Mouse (Mus musculus) liver, embryonic 15.5 days (tissue): ENCODE results near the gene Zfp574. TPM values are rescaled to one million over a fixed set of nuclear protein-coding genes. Genes with fewer than 3 reads are reported as not detected.

ENCODE experiments used
- ATAC-seq: fragments of 200-750 bp; cut with Nextera tagmentation; 2 replicates; pipeline ENCODE4 v1.8.0; 2017; ENCODE audit warnings: moderate number of reproducible peaks, mild to moderate bottlenecking, moderate library complexity; ENCODE audit not compliant: insufficient read depth
- H3K27ac ChIP-seq: fragments of 300-500 bp; sonication (generic); replicated peaks from 2 replicates; pipeline ENCODE4 v1.5.1; 2015; ENCODE audit warnings: mild to moderate bottlenecking, inconsistent platforms
- H3K27me3 ChIP-seq: fragments of 300-500 bp; sonication (generic); 2 replicates; pipeline ENCODE4 v1.6.1; 2015; ENCODE audit warnings: mild to moderate bottlenecking, inconsistent platforms
- H3K36me3 ChIP-seq: fragments of 300-500 bp; sonication (generic); replicated peaks from 2 replicates; pipeline ENCODE4 v1.6.1; 2015; ENCODE audit warnings: moderate library complexity, mild to moderate bottlenecking, inconsistent platforms
- H3K4me1 ChIP-seq: fragments of 300-500 bp; sonication (generic); replicated peaks from 2 replicates; pipeline ENCODE4 v1.6.1; 2015; ENCODE audit warnings: inconsistent platforms
- H3K4me2 ChIP-seq: fragments of 300-500 bp; sonication (generic); 2 replicates; pipeline ENCODE4 v1.6.1; 2015; ENCODE audit warnings: moderate library complexity, mild to moderate bottlenecking, inconsistent platforms
- H3K4me3 ChIP-seq: fragments of 300-500 bp; sonication (generic); replicated peaks from 2 replicates; pipeline ENCODE4 v1.5.1; 2015; ENCODE audit warnings: mild to moderate bottlenecking, inconsistent platforms
- H3K9ac ChIP-seq: fragments of 300-500 bp; sonication (generic); 2 replicates; pipeline ENCODE4 v1.6.1; 2015; ENCODE audit warnings: moderate library complexity, mild to moderate bottlenecking, inconsistent platforms
- H3K9me3 ChIP-seq: fragments of 300-500 bp; sonication (generic); replicated peaks from 2 replicates; pipeline ENCODE4 v1.6.1; 2016; ENCODE audit warnings: inconsistent platforms
- WGBS: fragments of 180-500 bp; shearing (Covaris S2); methylation state at CpG from one replicate; pipeline ENCODE4 v1.1.7; 2015; ENCODE audit warnings: mixed read lengths; ENCODE audit not compliant: insufficient replicate concordance; 5-methylcytosine and 5-hydroxymethylcytosine counted together
- polyA plus RNA-seq: library from polyadenylated mRNA; unstranded; fragments of >200 nt; fragmentation: Nextera tagmentation; extraction: Ambion mirVana; gene quantifications from 2 replicates; pipeline ENCODE4 v1.2.1, GENCODE M21; 2015

The Zfp574 gene
- polyA plus RNA-seq, 1 experiment from 2014 or later, result 9.9 TPM

DNA sequence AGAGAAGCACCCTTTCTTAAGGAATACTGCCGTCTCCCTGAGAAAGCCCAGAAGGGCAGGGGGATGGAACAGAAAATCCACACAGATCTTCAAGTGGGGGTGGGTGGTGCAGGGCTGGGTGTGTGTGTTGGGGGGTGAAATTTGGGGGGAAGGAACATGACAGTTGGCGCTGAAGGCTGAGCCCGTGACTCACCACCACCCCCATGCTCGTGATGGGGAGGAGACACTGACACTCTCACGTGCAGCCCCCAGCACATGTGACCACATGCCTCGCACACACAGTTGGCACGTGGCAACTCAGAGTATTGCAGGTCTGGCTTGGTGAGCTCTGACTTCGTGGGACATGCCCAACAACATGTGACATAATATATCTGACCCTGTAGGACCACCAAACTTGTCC, 1.6 kb downstream of the Zfp574 start:
- Histone ChIP-seq H3K4me1 (peaks cover 61% of the 10 kb centered on the region), H3K27me3 (peaks cover 5% of the 10 kb centered on the region; the same call in 1 of the 2 replicates), H3K4me2 (no peak overlapping the region), H3K9ac (no peak overlapping the region), H3K27ac (no peak overlapping the region), H3K4me3 (no peak overlapping the region), H3K36me3 (no peaks in the 10 kb centered on the region), H3K9me3 (no peaks in the 10 kb centered on the region)
- no peak for ATAC-seq
- WGBS, result 75% methylated on average over 8 of the region's 8 CpGs

DNA sequence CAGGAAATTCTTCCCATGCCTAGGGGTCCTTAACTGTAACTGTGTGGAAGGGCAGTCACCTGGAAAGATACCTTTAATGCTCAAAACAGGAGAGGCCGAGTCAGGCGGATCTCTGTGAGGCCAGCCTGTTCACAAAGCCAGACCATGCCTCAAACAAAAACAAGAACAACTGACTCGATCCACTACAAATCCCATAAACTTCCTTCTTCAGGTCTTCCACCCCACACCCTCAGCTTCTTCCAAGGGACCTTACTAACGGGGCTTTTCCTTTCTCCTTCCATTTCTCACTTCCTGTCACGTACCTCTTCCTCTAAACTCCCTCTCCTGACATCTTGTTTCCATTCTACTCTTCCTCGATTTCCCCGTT, 3.9 kb downstream of the Zfp574 start:
- Histone ChIP-seq H3K4me1 (peaks cover 71% of the 10 kb centered on the region), H3K4me3 (peak overlapping the region; percentile 98), H3K4me2 (peak overlapping the region; percentile 75), H3K9me3 (no peaks in the 10 kb centered on the region), H3K9ac (peak overlapping the region; percentile 72), H3K36me3 (peaks cover 20% of the 10 kb centered on the region), H3K27me3 (peaks cover 5% of the 10 kb centered on the region; the same call in 1 of the 2 replicates), H3K27ac (peak overlapping the region; percentile 94)
- no peak for ATAC-seq
- 18% methylated on average over 7 of the region's 7 CpGs for WGBS

DNA sequence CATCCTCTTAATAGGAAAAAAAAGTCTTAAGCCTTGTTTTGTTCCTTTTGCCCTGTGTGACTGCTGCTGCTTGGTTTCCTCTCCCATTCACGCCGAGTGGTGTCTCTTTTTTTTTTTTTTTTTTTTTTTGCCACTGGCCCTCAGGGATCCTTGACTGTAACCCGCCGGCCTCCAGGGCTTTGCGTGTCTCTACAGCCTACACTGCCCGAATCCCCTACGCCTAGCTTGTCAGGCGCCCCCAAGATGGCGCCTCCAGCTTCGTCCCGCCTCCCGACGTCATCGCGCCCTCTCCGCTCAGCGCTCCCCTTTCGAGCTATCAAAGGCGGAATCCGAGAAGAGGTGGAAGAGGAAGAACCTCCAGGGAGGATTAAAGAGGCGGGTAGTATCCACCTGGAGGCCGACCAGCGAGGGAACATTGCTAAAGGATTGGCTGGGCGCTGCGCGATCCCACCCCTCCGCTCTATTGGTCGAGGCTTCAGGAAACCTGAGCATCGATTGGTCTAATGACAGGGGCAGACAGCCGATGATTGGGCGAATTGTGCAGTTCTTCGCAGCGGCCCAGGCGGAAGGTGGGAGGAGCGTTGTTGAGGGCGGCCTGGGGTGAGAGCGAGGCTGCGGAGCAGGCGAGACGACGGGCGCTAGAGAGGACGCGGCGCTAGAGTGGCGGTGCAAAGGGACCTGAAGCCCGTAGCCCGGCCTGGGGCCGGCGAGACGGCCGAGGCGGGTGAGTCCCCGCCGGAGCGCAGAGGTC, 4.5 kb downstream of the Zfp574 start:
- H3K27ac ChIP-seq, result peak overlapping the region; percentile 94
- under 1% methylated on average over 56 of the region's 56 CpGs for WGBS
- peak; percentile 98 for ATAC-seq
- peak overlapping the region; percentile 78 for H3K4me2 ChIP-seq
- H3K9me3 ChIP-seq, result no peaks in the 10 kb centered on the region
- H3K4me3 ChIP-seq, result peak overlapping the region; percentile 98
- peaks cover 5% of the 10 kb centered on the region; the same call in 1 of the 2 replicates for H3K27me3 ChIP-seq
- peaks cover 67% of the 10 kb centered on the region for H3K4me1 ChIP-seq
- H3K36me3 ChIP-seq, result peaks cover 26% of the 10 kb centered on the region
- H3K9ac ChIP-seq, result peak overlapping the region; percentile 97

DNA sequence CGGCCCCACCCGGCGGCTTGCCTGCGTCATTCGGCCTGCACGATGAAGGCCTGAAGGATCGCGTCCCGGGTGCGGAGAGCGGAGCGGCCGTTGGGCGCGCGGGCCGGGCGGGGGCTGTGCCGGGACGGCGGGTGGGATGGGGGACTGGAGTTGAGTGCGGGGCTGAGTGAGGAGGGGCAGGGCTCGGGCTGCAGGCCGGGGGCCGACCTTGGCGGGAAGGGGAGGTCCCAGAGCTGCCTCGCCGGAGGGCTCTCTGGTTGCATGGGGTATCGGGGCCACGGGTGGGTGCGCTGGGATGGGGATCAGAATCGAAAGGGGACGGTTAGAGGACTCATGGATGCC, 5.0 kb downstream of the Zfp574 start:
- Histone ChIP-seq H3K27me3 (peaks cover 3% of the 10 kb centered on the region; the same call in 1 of the 2 replicates), H3K36me3 (peaks cover 31% of the 10 kb centered on the region), H3K27ac (peak overlapping the region; percentile 91), H3K4me3 (peak overlapping the region; percentile 98), H3K9me3 (no peaks in the 10 kb centered on the region), H3K4me2 (peak overlapping the region; percentile 78), H3K9ac (peak overlapping the region; percentile 97), H3K4me1 (peaks cover 62% of the 10 kb centered on the region)
- no peak for ATAC-seq
- WGBS, result under 1% methylated on average over 33 of the region's 33 CpGs

DNA sequence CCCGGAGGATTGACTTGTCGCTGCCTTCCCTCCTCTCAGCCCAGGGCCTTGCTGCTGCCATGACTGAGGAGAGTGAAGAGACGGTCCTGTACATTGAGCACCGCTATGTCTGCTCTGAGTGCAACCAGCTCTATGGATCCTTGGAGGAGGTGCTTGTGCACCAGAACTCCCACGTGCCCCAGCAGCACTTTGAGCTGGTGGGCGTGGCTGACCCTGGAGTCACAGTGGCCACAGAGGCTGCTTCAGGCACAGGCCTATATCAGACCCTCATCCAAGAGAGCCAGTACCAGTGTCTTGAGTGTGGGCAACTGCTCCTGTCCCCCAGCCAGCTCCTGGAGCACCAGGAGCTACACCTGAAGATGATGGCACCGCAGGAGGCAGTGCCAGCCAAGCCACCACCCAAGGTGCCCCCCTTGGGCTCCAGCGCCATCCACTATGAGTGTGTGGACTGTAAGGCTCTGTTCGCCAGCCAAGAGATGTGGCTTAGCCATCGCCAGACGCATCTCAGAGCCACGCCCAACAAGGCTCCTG, 7.2 kb downstream of the Zfp574 start:
- peaks cover 55% of the 10 kb centered on the region for H3K4me1 ChIP-seq
- 75% methylated on average over 12 of the region's 12 CpGs for WGBS
- peaks cover 50% of the 10 kb centered on the region for H3K36me3 ChIP-seq
- H3K27ac ChIP-seq, result no peak overlapping the region
- H3K9ac ChIP-seq, result no peak overlapping the region
- no peak overlapping the region for H3K4me3 ChIP-seq
- ATAC-seq, result no peak
- no peaks in the 10 kb centered on the region for H3K9me3 ChIP-seq
- H3K4me2 ChIP-seq, result no peak overlapping the region
- no peaks in the 10 kb centered on the region for H3K27me3 ChIP-seq

DNA sequence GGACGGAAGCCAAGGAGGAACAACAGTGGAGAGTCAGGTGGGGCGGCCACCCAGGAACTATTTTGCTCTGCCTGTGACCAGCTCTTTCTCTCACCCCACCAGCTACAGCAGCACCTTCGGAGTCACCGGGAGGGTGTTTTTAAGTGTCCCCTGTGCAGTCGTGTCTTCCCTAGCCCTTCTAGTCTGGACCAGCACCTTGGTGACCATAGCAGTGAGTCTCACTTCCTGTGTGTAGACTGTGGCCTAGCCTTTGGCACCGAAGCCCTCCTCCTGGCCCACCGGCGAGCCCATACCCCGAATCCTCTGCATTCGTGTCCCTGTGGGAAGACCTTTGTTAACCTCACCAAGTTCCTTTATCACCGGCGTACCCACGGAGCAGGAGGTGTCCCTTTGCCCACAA, 8.1 kb downstream of the Zfp574 start:
- Histone ChIP-seq H3K4me1 (peaks cover 56% of the 10 kb centered on the region), H3K27ac (no peak overlapping the region), H3K4me2 (no peak overlapping the region), H3K36me3 (peaks cover 57% of the 10 kb centered on the region), H3K27me3 (no peaks in the 10 kb centered on the region), H3K9me3 (no peaks in the 10 kb centered on the region), H3K9ac (no peak overlapping the region), H3K4me3 (no peak overlapping the region)
- 90% methylated on average over 13 of the region's 13 CpGs for WGBS
- no peak for ATAC-seq

DNA sequence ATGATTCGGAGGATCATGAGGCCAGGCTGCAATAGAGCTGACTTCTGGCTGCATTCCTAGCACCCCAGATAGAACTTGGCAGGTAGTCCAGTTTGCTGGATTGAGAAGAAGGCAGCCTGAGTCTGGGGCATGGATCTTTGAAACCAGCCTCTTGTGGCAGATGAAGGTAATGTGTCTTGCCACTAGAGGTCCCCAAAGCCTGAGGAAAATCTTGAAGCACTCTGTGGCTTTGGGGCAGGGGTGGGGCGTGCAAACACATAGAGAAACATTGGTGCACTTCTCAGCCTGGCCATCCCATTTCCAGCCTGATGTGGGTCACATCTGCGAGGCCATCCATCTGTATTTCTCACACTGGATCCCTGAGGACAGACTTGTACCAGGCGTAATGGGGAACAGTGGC, 10.1 kb downstream of the Zfp574 start:
- peaks cover 47% of the 10 kb centered on the region for H3K4me1 ChIP-seq
- peaks cover 57% of the 10 kb centered on the region for H3K36me3 ChIP-seq

DNA sequence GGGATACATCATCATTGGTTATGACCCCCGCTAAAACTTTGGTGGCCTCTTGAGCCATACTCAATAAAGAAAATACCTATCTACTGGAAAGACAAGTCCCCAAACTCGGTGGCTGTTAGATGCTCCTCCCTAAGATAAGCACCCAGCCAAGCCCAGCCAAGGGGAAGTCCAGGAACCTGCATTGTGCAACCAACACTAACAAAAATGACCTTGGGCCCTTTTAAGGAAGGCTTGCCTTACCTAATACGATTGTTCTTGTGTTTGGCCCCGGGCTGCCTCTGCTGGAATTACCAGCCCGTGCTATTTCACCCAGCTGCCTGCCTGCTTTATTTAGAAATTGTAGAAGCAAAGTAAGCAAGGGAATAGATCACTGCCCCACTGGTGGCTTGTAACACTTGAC, 12.3 kb downstream of the Zfp574 start:
- WGBS, result 27% methylated on average over 5 of the region's 5 CpGs
- no peaks in the 10 kb centered on the region for H3K9me3 ChIP-seq
- H3K4me1 ChIP-seq, result peaks cover 38% of the 10 kb centered on the region
- H3K4me2 ChIP-seq, result no peak overlapping the region
- no peaks in the 10 kb centered on the region for H3K27me3 ChIP-seq
- H3K36me3 ChIP-seq, result peaks cover 53% of the 10 kb centered on the region
- H3K4me3 ChIP-seq, result no peak overlapping the region
- no peak for ATAC-seq
- no peak overlapping the region for H3K9ac ChIP-seq
- H3K27ac ChIP-seq, result 0 out of 2 replicates have a peak overlapping the region, but pooled peaks have one; percentile 4

More for the DNA sequence above, 10.1 kb downstream of the Zfp574 start:
- no peak overlapping the region for H3K9ac ChIP-seq
- no peaks in the 10 kb centered on the region for H3K9me3 ChIP-seq
- no peaks in the 10 kb centered on the region for H3K27me3 ChIP-seq
- no peak overlapping the region for H3K27ac ChIP-seq
- H3K4me3 ChIP-seq, result no peak overlapping the region
- no peak overlapping the region for H3K4me2 ChIP-seq
- 67% methylated on average over 4 of the region's 4 CpGs for WGBS
- no peak for ATAC-seq

DNA sequence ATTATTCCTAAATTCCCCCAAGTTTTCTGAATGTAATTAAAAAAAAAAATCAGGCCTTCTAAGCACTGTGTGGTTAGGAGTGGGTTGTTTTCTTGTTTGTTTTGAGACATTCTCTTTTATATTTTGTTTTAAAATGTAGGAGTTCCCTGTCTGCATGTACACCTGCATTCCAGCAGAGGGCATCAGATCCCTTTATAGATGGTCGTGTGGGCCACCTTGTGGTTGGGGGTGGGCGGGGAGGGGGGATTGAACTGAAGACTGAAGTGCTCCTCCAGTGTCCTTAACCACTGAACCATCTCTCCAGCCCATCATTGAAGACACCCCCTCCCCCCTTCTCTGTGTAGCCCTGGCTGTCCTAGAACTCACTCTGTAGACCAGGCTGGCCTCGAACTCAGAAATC, 14.3 kb downstream of the Zfp574 start:
- Histone ChIP-seq H3K4me2 (no peak overlapping the region), H3K27me3 (peaks cover 2% of the 10 kb centered on the region; the same call in 1 of the 2 replicates), H3K27ac (no peak overlapping the region), H3K4me1 (peaks cover 35% of the 10 kb centered on the region), H3K36me3 (peaks cover 33% of the 10 kb centered on the region), H3K9me3 (no peaks in the 10 kb centered on the region), H3K9ac (no peak overlapping the region), H3K4me3 (no peak overlapping the region)
- 30% methylated on average over 3 of the region's 3 CpGs for WGBS
- no peak for ATAC-seq

DNA sequence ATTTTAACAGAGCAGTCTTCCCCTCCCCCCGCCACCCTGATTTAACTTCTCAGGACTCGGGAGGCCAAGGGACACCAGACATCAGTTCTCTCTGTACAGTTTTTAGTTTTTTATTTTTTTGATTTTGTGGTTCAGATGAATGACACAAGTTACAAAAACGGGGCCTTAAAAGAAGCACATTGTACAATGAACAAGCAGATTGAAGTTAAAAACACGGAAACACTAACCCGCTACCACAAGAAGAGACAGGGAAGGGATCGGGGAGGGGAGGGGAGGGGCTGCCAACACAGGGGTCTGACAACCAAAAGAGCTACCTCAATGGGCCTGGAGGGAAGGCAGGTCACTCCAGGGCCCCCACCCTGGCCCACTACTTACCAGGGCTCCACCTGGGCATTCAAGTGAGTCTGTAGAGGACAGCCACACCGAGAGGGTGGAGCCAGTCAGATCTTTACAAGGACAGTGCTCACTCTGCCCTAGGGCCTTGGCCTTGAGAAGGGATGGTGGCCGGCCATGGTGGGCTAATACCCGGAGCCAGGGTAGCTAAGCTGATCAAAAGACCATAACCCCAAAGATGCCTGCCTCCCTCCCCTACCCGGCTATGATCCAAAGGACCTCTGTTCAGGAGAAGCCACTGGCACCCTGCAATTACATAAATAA, 15.0 kb downstream of the Zfp574 start:
- no peak overlapping the region for H3K4me3 ChIP-seq
- H3K4me1 ChIP-seq, result peaks cover 35% of the 10 kb centered on the region
- no peak overlapping the region for H3K27ac ChIP-seq
- no peaks in the 10 kb centered on the region for H3K9me3 ChIP-seq
- no peak overlapping the region for H3K9ac ChIP-seq
- WGBS, result 67% methylated on average over 10 of the region's 10 CpGs
- H3K4me2 ChIP-seq, result no peak overlapping the region
- peaks cover 25% of the 10 kb centered on the region for H3K36me3 ChIP-seq
- no peak for ATAC-seq
- H3K27me3 ChIP-seq, result peaks cover 6% of the 10 kb centered on the region; the same call in 1 of the 2 replicates

DNA sequence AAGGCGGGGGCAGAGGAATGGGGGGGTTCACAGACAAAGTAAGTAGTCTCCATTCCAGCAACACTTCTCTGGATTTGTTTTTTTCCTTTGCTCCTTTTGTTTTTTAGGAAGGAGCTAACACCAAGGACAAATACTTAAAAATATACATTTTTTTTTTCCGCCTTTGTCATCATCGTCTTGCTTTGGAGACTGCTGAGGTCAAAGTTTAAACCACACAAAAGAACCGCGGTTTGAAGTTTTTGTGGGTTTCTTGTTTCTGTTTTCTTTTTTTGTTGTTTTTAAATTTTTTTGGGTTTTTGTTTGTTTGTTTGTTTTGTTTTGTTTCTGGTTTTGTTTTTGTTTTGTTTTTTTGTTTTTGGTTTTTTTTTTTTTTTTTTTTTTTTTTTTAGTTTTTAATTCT, 15.6 kb downstream of the Zfp574 start:
- Histone ChIP-seq H3K9me3 (no peaks in the 10 kb centered on the region), H3K36me3 (peaks cover 20% of the 10 kb centered on the region), H3K27me3 (peaks cover 6% of the 10 kb centered on the region; the same call in 1 of the 2 replicates), H3K9ac (no peak overlapping the region), H3K4me1 (peaks cover 32% of the 10 kb centered on the region), H3K4me2 (no peak overlapping the region), H3K27ac (no peak overlapping the region), H3K4me3 (no peak overlapping the region)
- no peak for ATAC-seq
- WGBS, result 41% methylated on average over 5 of the region's 5 CpGs
